Mouse (Mus musculus): ENCODE results near the gene Gcm2. TPM values are rescaled to one million over a fixed set of nuclear protein-coding genes. Genes with fewer than 3 reads are reported as not detected.

The Gcm2 gene
- total RNA-seq (2021) = not detected

DNA sequence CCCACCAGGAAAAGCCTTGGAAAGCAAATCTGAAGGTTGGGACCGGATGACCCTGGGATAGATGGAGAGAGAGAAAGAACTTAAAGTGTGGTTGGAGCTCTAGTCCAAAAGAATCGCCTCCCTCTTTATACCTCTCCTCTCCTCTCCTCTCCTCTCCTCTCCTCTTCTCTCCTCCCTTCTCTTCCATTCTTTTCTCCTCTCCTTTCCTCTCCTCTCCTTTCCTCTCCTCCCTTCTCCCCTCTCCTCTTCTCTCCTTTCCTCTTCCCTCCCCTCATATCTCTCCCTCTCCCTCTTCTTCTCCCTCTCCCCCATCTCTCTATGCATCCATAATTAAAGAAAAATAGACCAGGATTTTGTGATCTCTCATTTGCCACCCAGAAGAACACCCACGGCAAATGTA is at the start of gene Gcm2:
Gene Gcm2, minus strand, starts transcription at position 101 of the 400 bp plus-strand sequence.
- DNase-seq = no peak

- DNase-seq = no peak
Observed at GRCm38 (mm10) chr13:41158426-41158825, 47.6 kb upstream of the Gcm2 start.

DNA sequence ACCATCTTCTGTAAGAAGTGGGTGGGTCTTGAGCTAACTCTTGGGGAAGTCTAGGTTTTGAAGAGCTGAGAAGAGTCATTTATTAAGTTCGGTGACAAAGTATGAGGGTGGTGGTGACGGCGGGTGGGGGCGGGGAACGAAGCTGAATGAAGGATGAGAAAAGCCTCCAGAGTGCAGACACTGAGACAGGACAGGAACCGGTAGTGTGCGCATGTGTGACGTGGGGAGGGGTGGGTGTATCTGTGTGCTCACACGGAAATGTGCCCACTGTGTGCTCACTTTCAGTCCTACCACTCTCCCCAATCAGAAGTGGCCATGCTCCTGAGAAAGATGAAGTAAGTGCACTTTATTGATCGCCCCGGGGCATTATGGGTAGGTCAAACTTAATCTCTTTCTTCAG is 42.3 kb upstream of the Gcm2 start:
- DNase-seq = no peak

GRCm38 (mm10) chr13:41146271-41146670 is 35.4 kb upstream of the Gcm2 start:
- peak; percentile 46 to 66 for DNase-seq

- DNase-seq = no peak
Observed at GRCm38 (mm10) chr13:41145433-41145970, 34.7 kb upstream of the Gcm2 start.

DNA sequence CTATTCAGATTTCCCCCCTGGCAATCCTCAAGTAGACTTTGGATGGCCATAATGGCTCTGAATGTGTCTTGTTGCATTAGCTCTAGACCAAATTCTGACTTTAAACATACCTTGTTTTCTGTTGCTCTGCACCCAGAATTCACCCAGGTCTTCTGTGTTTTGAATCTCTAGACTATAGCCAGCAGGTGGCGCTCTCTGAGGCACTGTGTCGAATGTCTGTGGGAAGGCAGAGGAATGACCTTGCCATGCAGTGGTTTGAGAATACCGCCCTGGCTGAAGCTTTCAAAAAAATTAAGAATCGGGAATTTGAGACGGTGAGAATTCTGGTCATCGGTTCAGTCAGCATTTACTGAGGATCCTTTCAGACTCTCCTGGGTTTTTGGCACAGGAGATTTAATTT is 24.1 kb upstream of the Gcm2 start:
- DNase-seq = peak; percentile 26 to 43

GRCm38 (mm10) chr13:41129061-41129460 is 18.2 kb upstream of the Gcm2 start:
- DNase-seq = no peak

DNA sequence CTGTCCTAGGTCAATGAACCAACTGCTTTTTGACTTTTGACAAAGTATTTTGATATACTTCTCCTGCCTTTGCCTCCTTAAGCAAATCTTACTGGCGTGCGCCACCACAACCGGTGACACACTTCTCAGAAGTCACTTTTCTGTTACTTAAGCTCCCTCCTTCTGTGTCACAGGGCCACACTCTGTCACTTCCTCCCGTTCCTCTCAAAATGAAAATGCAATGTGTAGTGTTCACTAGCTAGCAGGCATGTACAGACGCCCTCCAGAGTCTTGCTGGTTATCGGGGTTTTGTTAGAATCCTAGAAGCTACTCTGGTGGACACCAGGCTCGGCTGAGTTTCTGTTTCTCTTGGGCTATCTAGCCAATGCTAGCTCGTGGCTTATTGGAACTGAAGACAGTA is 17.5 kb upstream of the Gcm2 start:
- no peak for DNase-seq

GRCm38 (mm10) chr13:41123666-41124225 is 12.9 kb upstream of the Gcm2 start:
- no peak for DNase-seq

DNA sequence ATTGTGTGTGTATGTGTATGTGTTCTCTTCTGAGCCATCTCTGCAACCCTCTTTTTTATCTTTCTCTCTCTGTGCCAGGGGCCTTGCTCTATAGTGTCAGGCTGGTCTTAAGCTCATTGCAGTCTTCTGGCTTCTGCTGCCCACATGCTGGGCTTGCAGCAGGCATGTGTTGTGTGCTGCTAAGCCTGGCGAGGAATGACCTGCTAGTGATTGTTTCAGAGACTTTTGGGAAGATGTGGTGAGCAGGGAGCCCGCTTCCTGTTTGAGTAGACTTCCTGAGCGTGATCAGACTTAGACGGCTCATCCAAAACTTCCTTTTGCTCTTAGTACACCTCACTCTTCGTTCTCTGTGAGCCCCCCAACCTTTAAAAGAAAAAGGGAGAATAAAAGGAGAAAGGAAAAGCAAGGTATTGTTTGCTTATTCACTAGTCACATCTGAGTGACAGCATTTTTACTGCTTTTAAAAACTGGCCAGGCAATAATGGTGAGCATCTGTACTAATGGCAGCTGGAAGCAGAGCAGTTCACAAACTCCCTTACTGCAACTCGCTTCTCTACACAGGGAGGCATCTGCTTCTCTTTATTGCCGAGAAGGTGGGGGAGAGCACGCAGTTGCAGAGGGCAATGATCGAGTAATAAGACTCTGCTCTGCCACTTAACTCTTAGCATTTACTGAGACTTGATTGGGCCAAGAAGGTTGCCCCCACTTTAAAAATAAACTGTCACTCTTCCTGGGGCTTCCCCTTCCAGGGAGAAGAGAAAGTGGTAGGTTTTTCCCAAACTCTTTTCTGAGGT is 8.5 kb upstream of the Gcm2 start:
- DNase-seq = no peak

DNA sequence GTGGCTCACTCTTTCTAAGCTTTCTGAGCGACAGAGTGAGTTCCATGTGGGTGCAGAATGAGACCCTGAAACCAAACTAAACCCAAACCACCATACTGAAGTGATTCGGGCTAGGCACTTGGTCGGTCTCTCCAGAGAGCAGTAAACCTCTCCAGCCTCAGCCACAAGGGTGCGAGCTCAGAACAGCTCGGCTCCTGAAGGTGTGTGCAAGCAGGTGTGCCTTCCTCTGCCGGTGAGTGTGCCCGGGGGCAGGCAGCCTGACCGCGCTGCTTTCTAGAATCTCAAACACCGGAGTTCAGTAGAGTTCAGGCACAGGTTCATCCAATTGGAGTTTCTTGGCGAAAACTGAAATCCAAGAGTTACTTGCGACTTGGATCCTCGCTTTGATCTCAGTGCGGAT is 3.1 kb upstream of the Gcm2 start, which contains the start of gene Sycp2l:
Gene Sycp2l, plus strand, starts transcription at position 368 of the 400 bp plus-strand sequence.
- DNase-seq = no peak

DNA sequence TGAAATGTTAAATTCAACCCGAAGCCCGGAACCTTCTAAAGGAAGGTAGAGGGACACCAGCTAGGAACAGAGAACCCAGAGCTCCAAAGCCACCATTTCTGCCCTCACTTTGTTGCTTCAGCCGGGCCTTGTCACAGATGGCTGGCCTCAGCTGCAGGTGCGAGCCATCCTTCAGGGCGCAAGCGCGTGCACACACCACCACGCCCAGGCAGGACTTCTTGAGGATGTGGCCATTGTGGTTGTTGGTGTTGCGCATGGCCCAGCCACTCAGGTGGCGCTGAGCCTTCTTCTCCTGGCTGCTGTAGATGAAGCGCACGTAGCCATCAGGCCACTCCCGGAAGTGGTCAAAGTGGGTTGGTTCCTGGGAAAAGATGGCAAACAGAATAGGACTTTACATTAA is 5.3 kb downstream of the Gcm2 start:
- DNase-seq = no peak

GRCm38 (mm10) chr13:41103841-41104525 is 6.9 kb downstream of the Gcm2 start:
- no peak for DNase-seq

DNA sequence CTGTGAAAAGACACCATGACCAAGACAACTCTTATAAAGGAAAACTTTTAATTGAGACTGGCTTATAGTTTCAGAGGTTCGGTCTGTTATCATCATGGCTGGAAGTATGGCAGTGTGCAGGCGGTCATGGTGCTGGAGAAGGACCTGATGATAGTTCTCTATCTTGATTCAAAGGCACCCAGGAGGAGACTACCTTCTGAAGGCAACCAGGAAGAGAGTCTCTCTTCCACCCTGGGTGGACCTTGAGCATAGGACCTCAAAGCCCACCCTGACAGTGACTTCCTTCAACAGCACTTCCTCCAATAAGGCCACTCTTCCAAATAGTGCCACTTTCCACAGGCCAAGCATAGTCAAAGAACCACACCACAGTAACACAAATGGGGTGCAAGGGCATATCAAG is 10.8 kb downstream of the Gcm2 start:
- no peak for DNase-seq

GRCm38 (mm10) chr13:41098325-41098724 is 12.5 kb downstream of the Gcm2 start:
- no peak for DNase-seq

- DNase-seq = no peak
Observed at GRCm38 (mm10) chr13:41097324-41098058, 13.3 kb downstream of the Gcm2 start.

DNA sequence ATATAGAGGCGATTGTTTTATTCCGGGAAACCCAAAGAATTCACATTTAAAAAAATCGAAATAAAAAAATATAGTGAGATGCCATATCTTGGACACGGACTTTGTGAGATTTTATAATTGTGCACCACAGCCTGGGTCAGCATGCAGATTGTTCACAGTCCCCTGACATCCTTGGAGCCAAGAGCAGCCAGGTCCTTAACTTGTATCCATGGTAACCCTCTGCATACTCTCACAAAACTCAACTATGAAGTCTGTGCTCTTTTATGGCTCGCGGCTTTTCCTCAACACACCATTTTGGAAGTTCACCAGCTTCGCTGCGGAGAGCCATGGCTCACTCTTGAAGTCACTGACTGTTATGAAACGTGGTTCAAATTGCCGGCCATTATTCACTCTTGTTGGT is 16.7 kb downstream of the Gcm2 start:
- no peak for DNase-seq

DNA sequence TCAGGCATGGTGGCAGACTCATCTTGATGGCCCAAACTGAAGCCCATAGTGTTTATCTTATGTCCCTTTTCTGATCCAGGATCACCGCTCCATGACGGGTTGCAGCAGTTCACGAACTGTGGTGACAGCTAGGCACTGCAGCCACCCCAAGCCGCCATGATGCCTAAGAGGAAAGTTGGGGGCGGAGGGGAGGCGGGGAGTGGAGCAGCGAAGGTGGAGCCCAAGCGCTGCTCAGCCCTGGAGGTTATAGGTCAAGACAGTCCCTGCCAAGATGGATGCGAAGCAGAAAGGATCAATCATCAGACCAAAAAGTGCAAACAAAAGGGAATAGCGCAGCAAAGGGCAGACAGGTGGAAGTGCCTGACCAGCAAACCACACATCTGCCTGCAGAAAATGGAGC is 19.6 kb downstream of the Gcm2 start:
- DNase-seq = no peak

DNA sequence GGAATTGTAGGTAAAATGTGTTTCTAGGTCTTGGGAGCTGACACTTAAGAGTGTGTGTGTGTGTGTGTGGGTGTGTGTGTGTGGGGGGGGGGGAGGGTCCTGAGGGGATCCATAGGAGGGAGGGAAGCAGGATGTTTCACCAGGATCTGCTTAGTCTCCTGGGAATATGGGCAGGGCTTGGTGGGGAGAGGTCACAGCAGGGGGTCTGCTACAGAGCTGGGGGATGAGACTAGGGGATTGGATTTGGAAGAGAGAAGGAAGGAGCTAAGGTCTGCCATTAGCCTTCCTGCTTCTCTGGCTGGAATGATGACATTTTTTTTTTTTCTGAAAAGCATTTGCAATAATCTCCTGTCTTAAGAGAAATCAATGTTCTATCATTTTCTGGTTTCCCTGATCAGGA is 22.1 kb downstream of the Gcm2 start:
- DNase-seq = no peak

DNA sequence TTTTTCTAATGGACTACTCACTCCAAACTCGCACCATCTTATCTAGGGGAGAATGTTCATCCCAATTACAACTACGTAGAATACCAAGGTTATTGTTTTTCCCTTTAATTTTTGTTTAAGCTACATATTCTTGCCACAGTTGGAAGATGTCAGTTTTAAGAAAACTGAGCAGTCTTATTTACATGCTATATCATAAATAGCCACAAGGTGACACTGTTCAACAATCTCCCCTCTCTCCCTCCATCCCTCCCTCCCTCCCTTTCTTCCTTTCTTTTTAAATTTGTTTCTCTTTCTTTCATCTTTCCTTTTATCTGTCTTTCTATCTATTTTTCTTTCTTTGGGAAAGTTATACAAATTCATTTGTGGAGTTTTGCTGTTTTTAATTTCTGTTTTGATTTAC is 25.7 kb downstream of the Gcm2 start:
- no peak for DNase-seq

GRCm38 (mm10) chr13:41084521-41084920 is 26.3 kb downstream of the Gcm2 start:
- DNase-seq = no peak

GRCm38 (mm10) chr13:41080700-41081099 is 30.1 kb downstream of the Gcm2 start:
- no peak for DNase-seq

GRCm38 (mm10) chr13:41079859-41080258 is 31.0 kb downstream of the Gcm2 start:
- no peak for DNase-seq
